ENCODE assay signal across 9 mouse cellular contexts in the genomic region with DNA sequence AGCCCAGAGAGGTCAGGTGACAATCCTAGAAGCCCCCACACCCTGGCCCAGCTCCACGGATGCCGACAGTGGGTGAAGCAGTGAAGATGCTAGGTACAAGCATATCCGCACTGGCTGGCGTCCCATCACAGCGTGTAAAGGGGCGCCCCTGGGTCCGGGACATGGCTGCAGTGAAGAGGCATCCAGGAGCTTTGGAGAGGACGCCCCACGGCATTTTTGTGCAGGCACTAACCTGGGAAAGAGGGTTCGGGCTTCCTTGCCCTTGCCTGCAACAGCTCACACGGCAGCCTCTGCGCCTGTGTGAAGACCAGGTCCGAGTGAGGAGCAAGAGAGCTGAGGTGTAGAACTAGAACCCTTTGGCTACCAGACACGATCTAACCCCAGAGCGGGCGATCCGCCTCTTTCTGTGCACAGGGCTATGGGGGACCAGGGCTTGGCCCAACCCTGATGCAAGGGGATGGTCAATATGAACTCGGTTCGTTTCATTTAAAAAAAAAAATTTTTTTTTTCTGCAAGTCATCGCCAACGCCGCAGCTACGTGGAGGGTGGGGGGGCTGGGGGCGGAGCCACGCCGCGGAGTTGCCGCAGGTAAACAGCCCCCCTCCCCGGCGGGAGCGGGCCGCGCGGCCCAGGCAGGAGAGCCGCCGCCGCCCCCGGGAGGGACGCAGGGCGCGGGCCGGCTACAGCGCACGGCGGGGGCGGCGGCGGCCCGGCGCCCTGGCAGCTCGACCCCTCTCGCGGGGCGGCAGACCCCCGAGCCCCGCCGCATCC. TPM values are rescaled to one million over a fixed set of nuclear protein-coding genes. Genes with fewer than 3 reads are reported as not detected.
DNase-seq lines count a peak whose midpoint lies in the region; ATAC-seq lines count a peak whose summit lies in the region.
"Had no signal": no experiment of that assay in that cellular context is flagged by ENCODE, and none has a peak within 500 bp of the region (broad histone marks: within the 10 kb centered on the region; RNA-seq: fewer than 3 reads in every experiment).

TSS of gene Panx2 (plus strand) at position 574 of the 771 bp plus-strand sequence.

- H3K9ac ChIP-seq in kidney, embryonic 16.5 days (replicated peaks; ENCODE audit: low read length): peak within 1 kb of the TSS; percentile 68
- peak within 1 kb of the TSS; percentile 90 for H3K9ac ChIP-seq in hindbrain, embryonic 12.5 days
- H3K9ac ChIP-seq in liver, embryonic 11.5 days (ENCODE audit: low read depth, low read length): peak within 1 kb of the TSS; percentile 22; the same call in 1 of the 2 replicates

- H3K27ac ChIP-seq in kidney, embryonic 16.5 days (ENCODE audit: low read length): no peak within 1 kb of the TSS
- H3K27ac ChIP-seq in hindbrain, embryonic 12.5 days: peak within 1 kb of the TSS; percentile 58
- H3K27ac ChIP-seq in liver, embryonic 11.5 days (ENCODE audit: low read depth, low read length): no peak within 1 kb of the TSS
- H3K27ac ChIP-seq: macrophage had no signal

- no peak for DNase-seq in kidney, postnatal 36 days
- DNase-seq in R1 (ENCODE audit: low read depth, low spot score): peak; percentile 61
- DNase-seq in embryo, embryonic 9.5 days (ENCODE audit: extremely low spot score): peak; percentile 29
- peak; percentile 46 for DNase-seq in liver, embryonic 11.5 days (ENCODE audit: low spot score)
- peak; percentile 4 for DNase-seq in retina, postnatal 7 days (ENCODE audit: low read depth, low spot score)
- no peak for DNase-seq in gastrocnemius, postnatal 14 days

- peak within 1 kb of the TSS; percentile 99 for H3K4me2 ChIP-seq in kidney, embryonic 16.5 days (replicated peaks; ENCODE audit: low read depth, low read length)
- H3K4me2 ChIP-seq in hindbrain, embryonic 12.5 days (replicated peaks): peak within 1 kb of the TSS; percentile 89
- H3K4me2 ChIP-seq in liver, embryonic 11.5 days: peak within 1 kb of the TSS; percentile 87

- peaks cover 53% of the 10 kb centered on the region for H3K27me3 ChIP-seq in kidney, embryonic 16.5 days (ENCODE audit: insufficient read depth, low read length)
- H3K27me3 ChIP-seq in hindbrain, embryonic 12.5 days: peaks cover 40% of the 10 kb centered on the region
- H3K27me3 ChIP-seq in liver, embryonic 11.5 days (replicated peaks; ENCODE audit: control insufficient read depth, insufficient read depth, low read length): peaks cover 63% of the 10 kb centered on the region

- intact Hi-C loops in gastrocnemius, postnatal 14 days (cut with DNase I; ENCODE audit: low total_unique reads): no loop called here

- H3K36me3 ChIP-seq in kidney, embryonic 16.5 days (ENCODE audit: insufficient read depth, low read length): no peaks in the 10 kb centered on the region
- no peaks in the 10 kb centered on the region for H3K36me3 ChIP-seq in hindbrain, embryonic 12.5 days
- H3K36me3 ChIP-seq in liver, embryonic 11.5 days (ENCODE audit: control insufficient read depth, insufficient read depth, low read length): no peaks in the 10 kb centered on the region

- no peaks in the 10 kb centered on the region for H3K9me3 ChIP-seq in kidney, embryonic 16.5 days (ENCODE audit: low read length)
- no peaks in the 10 kb centered on the region for H3K9me3 ChIP-seq in hindbrain, embryonic 12.5 days (replicated peaks)
- no peaks in the 10 kb centered on the region for H3K9me3 ChIP-seq in liver, embryonic 11.5 days (ENCODE audit: control insufficient read depth, low read length)

- ATAC-seq in kidney, embryonic 16.5 days (ENCODE audit: low FRiP score, low TSS enrichment): no peak; the same call in 1 of the 2 replicates
- 0 out of 2 replicates have a peak, but pooled peaks have one; percentile 33 for ATAC-seq in hindbrain, embryonic 12.5 days (ENCODE audit: low FRiP score)
- no peak for ATAC-seq in liver, embryonic 11.5 days (replicated peaks; ENCODE audit: low FRiP score)

- H3K4me3 ChIP-seq in kidney, embryonic 16.5 days (ENCODE audit: low read length): peak within 1 kb of the TSS; percentile 63
- H3K4me3 ChIP-seq in hindbrain, embryonic 12.5 days: peak within 1 kb of the TSS; percentile 82
- H3K4me3 ChIP-seq in liver, embryonic 11.5 days (ENCODE audit: low read depth, low read length): peak within 1 kb of the TSS; percentile 59

- WGBS in kidney, embryonic 16.5 days: under 1% methylated on average over 38 of the region's 57 CpGs
- WGBS in hindbrain, embryonic 12.5 days: 2% methylated on average over 24 of the region's 57 CpGs
- WGBS in liver, embryonic 11.5 days: 2% methylated on average over 48 of the region's 57 CpGs

- peaks cover 8% of the 10 kb centered on the region; the same call in 1 of the 2 replicates for H3K4me1 ChIP-seq in kidney, embryonic 16.5 days (ENCODE audit: insufficient read depth, low read length)
- 0 out of 2 replicates have a peak, but pooled peaks cover 7% of the 10 kb centered on the region for H3K4me1 ChIP-seq in hindbrain, embryonic 12.5 days
- no peaks in the 10 kb centered on the region for H3K4me1 ChIP-seq in liver, embryonic 11.5 days (replicated peaks; ENCODE audit: control insufficient read depth, insufficient read depth, low read length)

RNA-seq across cellular contexts. Expression of gene Panx2, which starts in this region (rescaled TPM):
- 0.04 and 0.23 TPM in 2 replicates for polyA plus RNA-seq in kidney, embryonic 16.5 days (2015; fragmentation: Nextera tagmentation; extraction: Ambion mirVana)
- polyA plus RNA-seq in hindbrain, embryonic 12.5 days (2016; fragmentation: Nextera tagmentation; extraction: Ambion mirVana): 2.0 and 2.1 TPM in 2 replicates
- polyA plus RNA-seq in liver, embryonic 11.5 days (2014; fragmentation: Nextera tagmentation; extraction: Ambion mirVana): 0.08 and 0.21 TPM in 2 replicates
- total RNA-seq in gastrocnemius, postnatal 14 days (2021): under 1 TPM in 1 of 2 experiments, not detected in 1; 0.27 TPM
- polyA plus RNA-seq: macrophage had no signal

Comparison
In these comparisons a context has a peak if more than half of its experiments do, and no peak if none do; other contexts are left out.
1. Peak in DNase-seq, H3K4me3 ChIP-seq, H3K9ac ChIP-seq and H3K4me2 ChIP-seq in liver, embryonic 11.5 days; RNA of the gene not detected or under 1 TPM.
2. H3K9ac ChIP-seq: peak in every context shown above with its lines; median percentile 90 in hindbrain, embryonic 12.5 days; 68 in kidney, embryonic 16.5 days; 22 in liver, embryonic 11.5 days.
3. DNase-seq: peak in R1 (single experiment), embryo, embryonic 9.5 days (single experiment) and retina, postnatal 7 days (single experiment); none in kidney, postnatal 36 days (0 of 2) and gastrocnemius, postnatal 14 days (single experiment).
4. Peak in every context shown above with its lines, with median percentiles within 50 percentile points of each other: H3K4me2 ChIP-seq and H3K4me3 ChIP-seq.